Mouse (Mus musculus) testis, adult 2 months (tissue): ENCODE data around the gene Slc35b2. TPM values are rescaled to one million over a fixed set of nuclear protein-coding genes. Genes with fewer than 3 reads are reported as not detected.
A peak's percentile ranks its signal among the peaks of the same experiment; 100 is the strongest.

Experiments used
- H3K27ac ChIP-seq: fragments of 200-500 bp; 2 replicates; pipeline ENCODE4 v1.5.1; 2012; ENCODE audit warnings: low read depth, low read length; ENCODE audit not compliant: control insufficient read depth, insufficient read depth
- H3K27me3 ChIP-seq: fragments of 200-500 bp; 2 replicates; pipeline ENCODE4 v1.6.1; 2012; ENCODE audit warnings: mild to moderate bottlenecking, low read length, moderate library complexity; ENCODE audit not compliant: control insufficient read depth, insufficient read depth
- H3K36me3 ChIP-seq: fragments of 200-500 bp; 2 replicates; pipeline ENCODE4 v1.6.1; 2012; ENCODE audit warnings: mild to moderate bottlenecking, low read length; ENCODE audit not compliant: control insufficient read depth, insufficient read depth
- H3K4me1 ChIP-seq: fragments of 200-500 bp; 2 replicates; pipeline ENCODE4 v1.6.1; 2012; ENCODE audit warnings: low read length; ENCODE audit not compliant: control insufficient read depth, insufficient read depth
- H3K4me3 ChIP-seq: fragments of 200-500 bp; 2 replicates; pipeline ENCODE4 v1.5.1; 2012; ENCODE audit warnings: low read depth, mild to moderate bottlenecking, low read length, moderate library complexity, mixed read lengths; ENCODE audit not compliant: control insufficient read depth
- CTCF ChIP-seq: fragments of 200-500 bp; IDR thresholded peaks from 2 replicates; pipeline ENCODE4 v1.5.1; 2012; ENCODE audit warnings: low read depth, mild to moderate bottlenecking, inconsistent platforms, low read length, moderate library complexity; ENCODE audit not compliant: control insufficient read depth, insufficient read depth, insufficient replicate concordance
- POLR2A ChIP-seq: fragments of 200-500 bp; IDR thresholded peaks from 2 replicates; pipeline ENCODE4 v1.6.1; 2012; ENCODE audit warnings: low read depth, mild to moderate bottlenecking, inconsistent platforms, low read length, moderate library complexity; ENCODE audit not compliant: control insufficient read depth
- polyA plus RNA-seq: library from polyadenylated mRNA; depleted of rRNA; stranded (reverse); fragments of >200 nt; gene quantifications from 2 replicates; pipeline ENCODE4 v1.2.3, GENCODE M21; 2012

Gene Slc35b2
- polyA plus RNA-seq, 1 experiment: 26.6 TPM

GRCm38 (mm10) chr17:45593479-45593878 lies 29.8 kb downstream of the Slc35b2 start:
- peak overlapping the region; percentile 50 for H3K27ac ChIP-seq
- H3K4me3 ChIP-seq: peak overlapping the region; percentile 95
- peaks cover 32% of the 10 kb centered on the region for H3K4me1 ChIP-seq

GRCm38 (mm10) chr17:45594195-45594594 lies 30.5 kb downstream of the Slc35b2 start:
- peaks cover 32% of the 10 kb centered on the region for H3K4me1 ChIP-seq

More at GRCm38 (mm10) chr17:45593479-45593878, 29.8 kb downstream of the Slc35b2 start:
- no peak for TF ChIP-seq POLR2A
- TF ChIP-seq CTCF: no peak
- H3K27me3 ChIP-seq: no peaks in the 10 kb centered on the region
- no peaks in the 10 kb centered on the region for H3K36me3 ChIP-seq

GRCm38 (mm10) chr17:45594881-45595735 lies 31.4 kb downstream of the Slc35b2 start:
- H3K36me3 ChIP-seq: no peaks in the 10 kb centered on the region
- H3K27me3 ChIP-seq: no peaks in the 10 kb centered on the region
- H3K4me1 ChIP-seq: peaks cover 34% of the 10 kb centered on the region
- peak overlapping the region; percentile 92 for H3K27ac ChIP-seq
- TF ChIP-seq POLR2A (no peak; the same call in 1 of the 2 replicates), CTCF (no peak)
- H3K4me3 ChIP-seq: peak overlapping the region; percentile 95

More at GRCm38 (mm10) chr17:45594195-45594594, 30.5 kb downstream of the Slc35b2 start:
- Histone ChIP-seq H3K27ac (peak overlapping the region; percentile 92), H3K4me3 (peak overlapping the region; percentile 95), H3K36me3 (no peaks in the 10 kb centered on the region), H3K27me3 (no peaks in the 10 kb centered on the region)
- TF ChIP-seq POLR2A (no peak), CTCF (no peak)

GRCm38 (mm10) chr17:45595736-45596390 lies 32.2 kb downstream of the Slc35b2 start:
- no peaks in the 10 kb centered on the region for H3K27me3 ChIP-seq

GRCm38 (mm10) chr17:45596631-45597396 lies 33.1 kb downstream of the Slc35b2 start:
- Histone ChIP-seq H3K36me3 (no peaks in the 10 kb centered on the region), H3K4me1 (peaks cover 29% of the 10 kb centered on the region), H3K27ac (peak overlapping the region; percentile 89), H3K27me3 (no peaks in the 10 kb centered on the region), H3K4me3 (peak overlapping the region; percentile 95)
- TF ChIP-seq POLR2A: no peak
- peak; percentile 45; the same call in 1 of the 2 replicates for TF ChIP-seq CTCF

More at GRCm38 (mm10) chr17:45595736-45596390, 32.2 kb downstream of the Slc35b2 start:
- Histone ChIP-seq H3K4me3 (peak overlapping the region; percentile 95), H3K27ac (peak overlapping the region; percentile 92), H3K36me3 (no peaks in the 10 kb centered on the region), H3K4me1 (peaks cover 29% of the 10 kb centered on the region)
- TF ChIP-seq POLR2A: no peak

- Histone ChIP-seq H3K36me3 (no peaks in the 10 kb centered on the region), H3K27ac (peak overlapping the region; percentile 55; the same call in 1 of the 2 replicates), H3K4me1 (peaks cover 30% of the 10 kb centered on the region), H3K4me3 (0 out of 2 replicates have a peak overlapping the region, but pooled peaks have one; percentile 16), H3K27me3 (no peaks in the 10 kb centered on the region)
- TF ChIP-seq CTCF (no peak), POLR2A (no peak)
Measured at GRCm38 (mm10) chr17:45597787-45598186, 34.1 kb downstream of the Slc35b2 start.
